Mouse (Mus musculus): ENCODE measurements around the gene Strip2. TPM values are rescaled to one million over a fixed set of nuclear protein-coding genes. Genes with fewer than 3 reads are reported as not detected.

The Strip2 gene
- polyA plus RNA-seq, 1 experiment, result 0.79 TPM

- Histone ChIP-seq H3K27ac (ENCODE audit: insufficient read depth, low read length) (no peak overlapping the region), H3K36me3 (ENCODE audit: control insufficient read depth, insufficient read depth, low read length) (peaks cover 16% of the 10 kb centered on the region), H3K27me3 (ENCODE audit: control insufficient read depth, insufficient read depth, low read length) (no peaks in the 10 kb centered on the region), H3K4me3 (ENCODE audit: extremely low read depth, insufficient read depth, insufficient read length) (no peak overlapping the region), H3K4me1 (ENCODE audit: control insufficient read depth, insufficient read depth, insufficient read length) (no peaks in the 10 kb centered on the region; the same call in 1 of the 2 replicates)
- 94% methylated on average over 3 of the region's 3 CpGs for WGBS
- TF ChIP-seq POLR2A (IDR thresholded peaks at IDR 0.05; ENCODE audit: low read depth, low read length) (no peak), CTCF (IDR thresholded peaks at IDR 0.05; ENCODE audit: extremely low read depth, insufficient read depth, insufficient read length, insufficient replicate concordance) (no peak)
- DNase-seq (ENCODE audit: low read depth in 1 of 2, low spot score in 2 of 2), result no peak
Measured at GRCm38 (mm10) chr6:29904281-29904680, 12.5 kb upstream of the Strip2 start.

- Histone ChIP-seq H3K27me3 (ENCODE audit: control insufficient read depth, insufficient read depth, low read length) (no peaks in the 10 kb centered on the region), H3K27ac (ENCODE audit: insufficient read depth, low read length) (no peak overlapping the region), H3K36me3 (ENCODE audit: control insufficient read depth, insufficient read depth, low read length) (peaks cover 9% of the 10 kb centered on the region), H3K4me3 (ENCODE audit: extremely low read depth, insufficient read depth, insufficient read length) (no peak overlapping the region), H3K4me1 (ENCODE audit: control insufficient read depth, insufficient read depth, insufficient read length) (no peaks in the 10 kb centered on the region)
- TF ChIP-seq CTCF (IDR thresholded peaks at IDR 0.05; ENCODE audit: extremely low read depth, insufficient read depth, insufficient read length, insufficient replicate concordance), result no peak
- TF ChIP-seq POLR2A (IDR thresholded peaks at IDR 0.05; ENCODE audit: low read depth, low read length), result no peak
- DNase-seq (ENCODE audit: low read depth in 1 of 2, low spot score in 2 of 2), result no peak
- 96% methylated on average over 3 of the region's 3 CpGs for WGBS
Measured at GRCm38 (mm10) chr6:29910631-29911030, 6.2 kb upstream of the Strip2 start.

DNA sequence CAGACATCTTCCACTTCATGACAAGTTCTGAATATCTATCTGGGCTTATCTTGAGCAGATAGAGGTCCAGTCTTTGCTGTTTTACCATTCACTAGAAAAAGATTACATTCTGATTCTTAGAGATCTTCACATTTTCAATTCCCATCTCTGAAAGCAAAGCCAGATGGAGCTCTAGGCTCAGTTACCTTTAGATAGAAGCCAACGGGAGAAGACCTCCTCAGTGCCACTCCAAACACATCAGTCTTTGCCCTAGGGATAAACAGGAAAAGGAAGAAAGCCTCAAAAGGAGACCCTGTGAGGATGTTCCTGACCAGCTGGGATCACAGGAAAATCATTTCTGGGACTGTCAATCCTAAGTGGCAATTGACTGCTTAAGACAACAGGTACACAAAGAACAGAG is 3.1 kb upstream of the Strip2 start:
- no peak for DNase-seq (ENCODE audit: low read depth in 1 of 2, low spot score in 2 of 2)
- no peak overlapping the region for H3K4me3 ChIP-seq (ENCODE audit: extremely low read depth, insufficient read depth, insufficient read length)
- TF ChIP-seq POLR2A (IDR thresholded peaks at IDR 0.05; ENCODE audit: low read depth, low read length), result no peak
- no peak for TF ChIP-seq CTCF (IDR thresholded peaks at IDR 0.05; ENCODE audit: extremely low read depth, insufficient read depth, insufficient read length, insufficient replicate concordance)
- H3K27ac ChIP-seq (ENCODE audit: insufficient read depth, low read length), result no peak overlapping the region
- WGBS, result 53% methylated on average over 1 of the region's 1 CpGs
- peaks cover 2% of the 10 kb centered on the region; the same call in 1 of the 2 replicates for H3K4me1 ChIP-seq (ENCODE audit: control insufficient read depth, insufficient read depth, insufficient read length)
- H3K36me3 ChIP-seq (ENCODE audit: control insufficient read depth, insufficient read depth, low read length), result peaks cover 5% of the 10 kb centered on the region
- peaks cover 10% of the 10 kb centered on the region for H3K27me3 ChIP-seq (ENCODE audit: control insufficient read depth, insufficient read depth, low read length)

DNA sequence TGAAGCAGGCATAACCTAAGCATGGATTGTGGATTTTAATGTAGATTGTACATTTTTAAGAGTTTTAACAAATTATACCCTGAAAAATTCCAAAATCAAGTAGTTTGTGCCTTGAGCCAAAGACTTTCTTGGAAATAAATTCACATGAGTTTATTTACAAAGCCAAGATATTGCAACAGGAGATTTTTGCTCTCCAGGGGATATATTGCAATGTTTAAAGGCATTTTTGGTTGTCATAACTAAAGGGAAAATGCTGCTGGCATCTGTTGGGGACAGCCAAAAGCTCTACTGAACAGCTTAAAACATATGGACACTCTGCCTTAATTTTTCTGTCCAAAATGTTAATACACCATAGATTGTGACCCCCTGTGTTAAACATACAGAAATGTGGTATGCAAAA is 2.7 kb upstream of the Strip2 start:
- Histone ChIP-seq H3K27me3 (ENCODE audit: control insufficient read depth, insufficient read depth, low read length) (peaks cover 10% of the 10 kb centered on the region), H3K4me3 (ENCODE audit: extremely low read depth, insufficient read depth, insufficient read length) (no peak overlapping the region), H3K36me3 (ENCODE audit: control insufficient read depth, insufficient read depth, low read length) (peaks cover 2% of the 10 kb centered on the region; the same call in 1 of the 2 replicates), H3K4me1 (ENCODE audit: control insufficient read depth, insufficient read depth, insufficient read length) (peaks cover 2% of the 10 kb centered on the region; the same call in 1 of the 2 replicates), H3K27ac (ENCODE audit: insufficient read depth, low read length) (no peak overlapping the region)
- DNase-seq (ENCODE audit: low read depth in 1 of 2, low spot score in 2 of 2), result no peak
- TF ChIP-seq CTCF (IDR thresholded peaks at IDR 0.05; ENCODE audit: extremely low read depth, insufficient read depth, insufficient read length, insufficient replicate concordance) (no peak), POLR2A (IDR thresholded peaks at IDR 0.05; ENCODE audit: low read depth, low read length) (no peak)

GRCm38 (mm10) chr6:29915836-29916235 is 976 bp upstream of the Strip2 start:
- H3K27ac ChIP-seq (ENCODE audit: insufficient read depth, low read length), result no peak overlapping the region
- H3K36me3 ChIP-seq (ENCODE audit: control insufficient read depth, insufficient read depth, low read length), result no peaks in the 10 kb centered on the region
- no peak for TF ChIP-seq POLR2A (IDR thresholded peaks at IDR 0.05; ENCODE audit: low read depth, low read length)
- no peak for TF ChIP-seq CTCF (IDR thresholded peaks at IDR 0.05; ENCODE audit: extremely low read depth, insufficient read depth, insufficient read length, insufficient replicate concordance)
- peaks cover 10% of the 10 kb centered on the region for H3K27me3 ChIP-seq (ENCODE audit: control insufficient read depth, insufficient read depth, low read length)
- no peak overlapping the region for H3K4me3 ChIP-seq (ENCODE audit: extremely low read depth, insufficient read depth, insufficient read length)
- DNase-seq (ENCODE audit: low read depth in 1 of 2, low spot score in 2 of 2), result no peak
- 69% methylated on average over 9 of the region's 9 CpGs for WGBS
- H3K4me1 ChIP-seq (ENCODE audit: control insufficient read depth, insufficient read depth, insufficient read length), result peaks cover 2% of the 10 kb centered on the region; the same call in 1 of the 2 replicates

GRCm38 (mm10) chr6:29917383-29917720 is 540 bp downstream of the Strip2 start:
- WGBS, result 3% methylated on average over 21 of the region's 21 CpGs
- no peak for DNase-seq (ENCODE audit: low read depth in 1 of 2, low spot score in 2 of 2)
- Histone ChIP-seq H3K27ac (ENCODE audit: insufficient read depth, low read length) (no peak overlapping the region), H3K4me3 (ENCODE audit: extremely low read depth, insufficient read depth, insufficient read length) (peak overlapping the region; percentile 82), H3K27me3 (ENCODE audit: control insufficient read depth, insufficient read depth, low read length) (peaks cover 10% of the 10 kb centered on the region), H3K4me1 (ENCODE audit: control insufficient read depth, insufficient read depth, insufficient read length) (peaks cover 2% of the 10 kb centered on the region; the same call in 1 of the 2 replicates), H3K36me3 (ENCODE audit: control insufficient read depth, insufficient read depth, low read length) (no peaks in the 10 kb centered on the region)
- TF ChIP-seq POLR2A (IDR thresholded peaks at IDR 0.05; ENCODE audit: low read depth, low read length) (no peak), CTCF (IDR thresholded peaks at IDR 0.05; ENCODE audit: extremely low read depth, insufficient read depth, insufficient read length, insufficient replicate concordance) (no peak)

DNA sequence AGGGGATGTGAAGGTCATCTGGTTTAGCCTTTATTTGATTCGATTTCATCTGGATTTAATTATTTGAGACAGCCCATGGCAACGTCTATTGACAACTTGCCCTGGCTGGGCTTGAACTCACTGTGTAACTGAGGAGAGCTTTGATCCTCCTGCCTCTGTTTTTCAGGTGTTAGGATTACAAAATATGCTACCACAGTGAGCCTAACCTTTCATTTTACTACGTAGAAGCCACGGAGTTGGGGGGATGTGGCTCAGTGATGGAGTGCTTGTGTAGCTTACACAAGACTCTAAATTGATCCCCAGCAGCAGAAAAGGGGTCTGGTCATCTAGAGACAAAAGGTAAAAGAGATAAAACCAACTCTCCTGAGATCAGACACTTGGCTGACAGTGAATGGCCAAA is 1.1 kb downstream of the Strip2 start:
- peaks cover 10% of the 10 kb centered on the region for H3K27me3 ChIP-seq (ENCODE audit: control insufficient read depth, insufficient read depth, low read length)
- no peak for DNase-seq (ENCODE audit: low read depth in 1 of 2, low spot score in 2 of 2)
- H3K27ac ChIP-seq (ENCODE audit: insufficient read depth, low read length), result no peak overlapping the region
- no peak overlapping the region for H3K4me3 ChIP-seq (ENCODE audit: extremely low read depth, insufficient read depth, insufficient read length)
- TF ChIP-seq POLR2A (IDR thresholded peaks at IDR 0.05; ENCODE audit: low read depth, low read length), result no peak
- TF ChIP-seq CTCF (IDR thresholded peaks at IDR 0.05; ENCODE audit: extremely low read depth, insufficient read depth, insufficient read length, insufficient replicate concordance), result no peak
- peaks cover 2% of the 10 kb centered on the region; the same call in 1 of the 2 replicates for H3K4me1 ChIP-seq (ENCODE audit: control insufficient read depth, insufficient read depth, insufficient read length)
- 55% methylated on average over 4 of the region's 4 CpGs for WGBS
- no peaks in the 10 kb centered on the region for H3K36me3 ChIP-seq (ENCODE audit: control insufficient read depth, insufficient read depth, low read length)
